Mouse (Mus musculus): ENCODE measurements around the gene Itpkc.

GRCm38 (mm10) chr7:27198779-27199178 lies 29.7 kb downstream of the Itpkc start:
- TF ChIP-seq CTCF (IDR thresholded peaks at IDR 0.05; ENCODE audit: control insufficient read depth, insufficient read depth, insufficient replicate concordance, low read depth, low read length) (no peak), POLR2A (IDR thresholded peaks at IDR 0.05; ENCODE audit: control insufficient read depth, low read depth, low read length) (no peak)
